Mouse (Mus musculus) midbrain, embryonic 10.5 days (tissue): Measurements from ENCODE around the gene Cldn7. TPM values are rescaled to one million over a fixed set of nuclear protein-coding genes. Genes with fewer than 3 reads are reported as not detected.
"Not testable (repeated sequence)": the region's sequence is repeated elsewhere in the genome, so short reads cannot be mapped to it uniquely, and the experiment has no call there.

Source experiments
- DNase-seq: peaks from one replicate; pipeline ENCODE4 v3.0.0-alpha.2; 2017; ENCODE audit warnings: low spot score
- H3K27ac ChIP-seq: fragments of 300-500 bp; sonication (generic); replicated peaks from 2 replicates; pipeline ENCODE4 v1.5.1; 2016; ENCODE audit warnings: mild to moderate bottlenecking
- H3K27me3 ChIP-seq: fragments of 300-500 bp; sonication (generic); 2 replicates; pipeline ENCODE4 v1.6.1; 2016; ENCODE audit warnings: low read depth, mild to moderate bottlenecking; ENCODE audit not compliant: poor library complexity, severe bottlenecking
- H3K36me3 ChIP-seq: fragments of 300-500 bp; sonication (generic); 2 replicates; pipeline ENCODE4 v1.6.1; 2016; ENCODE audit warnings: mild to moderate bottlenecking, moderate library complexity
- H3K4me1 ChIP-seq: fragments of 300-500 bp; sonication (generic); 2 replicates; pipeline ENCODE4 v1.6.1; 2016
- H3K4me3 ChIP-seq: fragments of 300-500 bp; sonication (generic); 2 replicates; pipeline ENCODE4 v1.5.1; 2016; ENCODE audit warnings: mild to moderate bottlenecking, moderate library complexity
- H3K9me3 ChIP-seq: fragments of 300-500 bp; sonication (generic); replicated peaks from 2 replicates; pipeline ENCODE4 v1.6.1; 2016; ENCODE audit warnings: mild to moderate bottlenecking
- WGBS: fragments of 180-500 bp; shearing (Covaris S2); methylation state at CpG from one replicate; pipeline ENCODE4 v1.1.7; 2016; 5-methylcytosine and 5-hydroxymethylcytosine counted together
- polyA plus RNA-seq: library from polyadenylated mRNA; unstranded; fragments of >200 nt; fragmentation: Nextera tagmentation; extraction: Ambion mirVana; gene quantifications from 2 replicates; pipeline ENCODE4 v1.2.1, GENCODE M21; 2016

The Cldn7 gene
- polyA plus RNA-seq, 1 experiment from 2014 or later, result 7.6 TPM

- Histone ChIP-seq H3K4me1 (peaks cover 36% of the 10 kb centered on the region), H3K9me3 (no peaks in the 10 kb centered on the region), H3K27me3 (no peaks in the 10 kb centered on the region), H3K36me3 (peaks cover 26% of the 10 kb centered on the region), H3K4me3 (peak overlapping the region; percentile 99), H3K27ac (peak overlapping the region; percentile 99)
- no peak for DNase-seq
- 5% methylated on average over 12 of the region's 12 CpGs for WGBS
Observed at GRCm38 (mm10) chr11:69922012-69922756, 42.4 kb upstream of the Cldn7 start.

GRCm38 (mm10) chr11:69922796-69923195, 41.8 kb upstream of the Cldn7 start:
- Histone ChIP-seq H3K4me1 (peaks cover 32% of the 10 kb centered on the region), H3K9me3 (no peaks in the 10 kb centered on the region), H3K36me3 (peaks cover 19% of the 10 kb centered on the region), H3K27me3 (no peaks in the 10 kb centered on the region), H3K4me3 (peak overlapping the region; percentile 99), H3K27ac (peak overlapping the region; percentile 99)
- 69% methylated on average over 3 of the region's 3 CpGs for WGBS
- no peak for DNase-seq

- no peak overlapping the region for H3K4me3 ChIP-seq
- WGBS, result 96% methylated on average over 2 of the region's 2 CpGs
- no peaks in the 10 kb centered on the region for H3K9me3 ChIP-seq
- no peaks in the 10 kb centered on the region for H3K36me3 ChIP-seq
- DNase-seq, result no peak
- no peaks in the 10 kb centered on the region for H3K27me3 ChIP-seq
- H3K27ac ChIP-seq, result no peak overlapping the region
- H3K4me1 ChIP-seq, result peaks cover 6% of the 10 kb centered on the region
Observed at GRCm38 (mm10) chr11:69927501-69927900, 37.1 kb upstream of the Cldn7 start.

- no peak for DNase-seq
- Histone ChIP-seq H3K4me3 (no peak overlapping the region), H3K4me1 (peaks cover 10% of the 10 kb centered on the region; the same call in 1 of the 2 replicates), H3K27ac (no peak overlapping the region), H3K9me3 (no peaks in the 10 kb centered on the region), H3K36me3 (no peaks in the 10 kb centered on the region), H3K27me3 (peaks cover 6% of the 10 kb centered on the region)
- 94% methylated on average over 4 of the region's 4 CpGs for WGBS
Observed at GRCm38 (mm10) chr11:69929712-69930111, 34.9 kb upstream of the Cldn7 start.

GRCm38 (mm10) chr11:69930176-69930575, 34.4 kb upstream of the Cldn7 start:
- not testable (repeated sequence) for H3K36me3 ChIP-seq, DNase-seq, H3K4me3 ChIP-seq, H3K27ac ChIP-seq, H3K9me3 ChIP-seq
- peaks cover 11% of the 10 kb centered on the region for H3K27me3 ChIP-seq
- H3K4me1 ChIP-seq, result peaks cover 13% of the 10 kb centered on the region
- 89% methylated on average over 8 of the region's 8 CpGs for WGBS

- Histone ChIP-seq H3K4me1 (peaks cover 22% of the 10 kb centered on the region), H3K27ac (no peak overlapping the region)
- 80% methylated on average over 3 of the region's 3 CpGs for WGBS
Observed at GRCm38 (mm10) chr11:69930967-69931537, 33.5 kb upstream of the Cldn7 start.

GRCm38 (mm10) chr11:69931769-69932168, 32.8 kb upstream of the Cldn7 start:
- no peaks in the 10 kb centered on the region for H3K9me3 ChIP-seq
- H3K27ac ChIP-seq, result no peak overlapping the region
- no peak for DNase-seq
- WGBS, result 74% methylated on average over 8 of the region's 8 CpGs
- H3K4me1 ChIP-seq, result peaks cover 29% of the 10 kb centered on the region
- H3K36me3 ChIP-seq, result no peaks in the 10 kb centered on the region
- peaks cover 27% of the 10 kb centered on the region for H3K27me3 ChIP-seq
- no peak overlapping the region for H3K4me3 ChIP-seq

More at GRCm38 (mm10) chr11:69930967-69931537, 33.5 kb upstream of the Cldn7 start:
- Histone ChIP-seq H3K9me3 (no peaks in the 10 kb centered on the region), H3K27me3 (peaks cover 20% of the 10 kb centered on the region), H3K4me3 (no peak overlapping the region), H3K36me3 (no peaks in the 10 kb centered on the region)
- DNase-seq, result no peak

- DNase-seq, result no peak
- no peaks in the 10 kb centered on the region for H3K36me3 ChIP-seq
- WGBS, result 38% methylated on average over 3 of the region's 3 CpGs
- H3K27me3 ChIP-seq, result peaks cover 32% of the 10 kb centered on the region
- no peaks in the 10 kb centered on the region for H3K9me3 ChIP-seq
- no peak overlapping the region for H3K4me3 ChIP-seq
- peaks cover 34% of the 10 kb centered on the region for H3K4me1 ChIP-seq
- no peak overlapping the region for H3K27ac ChIP-seq
Observed at GRCm38 (mm10) chr11:69932254-69932653, 32.3 kb upstream of the Cldn7 start.

GRCm38 (mm10) chr11:69933066-69933465, 31.5 kb upstream of the Cldn7 start:
- 82% methylated on average over 4 of the region's 4 CpGs for WGBS
- H3K36me3 ChIP-seq, result no peaks in the 10 kb centered on the region
- H3K4me3 ChIP-seq, result no peak overlapping the region
- peaks cover 38% of the 10 kb centered on the region for H3K4me1 ChIP-seq
- no peak overlapping the region for H3K27ac ChIP-seq
- no peaks in the 10 kb centered on the region for H3K9me3 ChIP-seq
- H3K27me3 ChIP-seq, result peaks cover 40% of the 10 kb centered on the region
- no peak for DNase-seq

- H3K4me3 ChIP-seq, result peak overlapping the region; percentile 72
Observed at GRCm38 (mm10) chr11:69934169-69934568, 30.4 kb upstream of the Cldn7 start.

GRCm38 (mm10) chr11:69934681-69935080, 29.9 kb upstream of the Cldn7 start:
- no peaks in the 10 kb centered on the region for H3K9me3 ChIP-seq
- peak overlapping the region; percentile 72 for H3K4me3 ChIP-seq
- 20% methylated on average over 6 of the region's 6 CpGs for WGBS
- no peak overlapping the region for H3K27ac ChIP-seq
- no peaks in the 10 kb centered on the region for H3K36me3 ChIP-seq
- H3K27me3 ChIP-seq, result peaks cover 56% of the 10 kb centered on the region
- DNase-seq, result no peak
- H3K4me1 ChIP-seq, result peaks cover 43% of the 10 kb centered on the region

More at GRCm38 (mm10) chr11:69934169-69934568, 30.4 kb upstream of the Cldn7 start:
- H3K27ac ChIP-seq, result no peak overlapping the region
- WGBS, result 1% methylated on average over 18 of the region's 18 CpGs
- no peaks in the 10 kb centered on the region for H3K36me3 ChIP-seq
- H3K27me3 ChIP-seq, result peaks cover 51% of the 10 kb centered on the region
- no peaks in the 10 kb centered on the region for H3K9me3 ChIP-seq
- DNase-seq, result peak; percentile 94
- H3K4me1 ChIP-seq, result peaks cover 43% of the 10 kb centered on the region

- Histone ChIP-seq H3K9me3 (no peaks in the 10 kb centered on the region), H3K27me3 (peaks cover 62% of the 10 kb centered on the region), H3K27ac (peak within 1 kb of the TSS; percentile 84), H3K4me1 (peaks cover 43% of the 10 kb centered on the region), H3K4me3 (peak within 1 kb of the TSS; percentile 72), H3K36me3 (no peaks in the 10 kb centered on the region)
- WGBS, result 1% methylated on average over 62 of the region's 62 CpGs
- DNase-seq, result peak; percentile 90
Observed at GRCm38 (mm10) chr11:69935137-69935879, 29.3 kb upstream of the Cldn7 start, which contains the start of gene Ybx2. TSS of gene Ybx2 (plus strand) at chr11:69935796.
